Comparison of ENCODE assay signal across 15 mouse cellular contexts in genomic region chr17:49066748-49067147, GRCm38 (mm10).
DNase-seq lines count a peak whose midpoint lies in the region; ATAC-seq and TF ChIP-seq lines count a peak whose summit lies in the region.
"Had no signal": no experiment of that assay in that cellular context is flagged by ENCODE, and none has a peak within 500 bp of the region (broad histone marks: within the 10 kb centered on the region; RNA-seq: fewer than 3 reads in every experiment).

No protein-coding gene starts in this region.

- H3K4me2 ChIP-seq in midbrain, embryonic 11.5 days, result no peak overlapping the region
- H3K4me2 ChIP-seq in midbrain, embryonic 15.5 days, result no peak overlapping the region
- H3K4me2 ChIP-seq: heart, embryonic 11.5 days; midbrain, embryonic 13.5 days had no signal

- ATAC-seq in midbrain, embryonic 11.5 days (ENCODE audit: low FRiP score), result no peak
- no peak for ATAC-seq in midbrain, embryonic 15.5 days (replicated peaks)
- ATAC-seq: midbrain, embryonic 13.5 days had no signal

- no peaks in the 10 kb centered on the region for H3K9me3 ChIP-seq in midbrain, embryonic 11.5 days (ENCODE audit: control insufficient read depth, low read length)
- H3K9me3 ChIP-seq in midbrain, embryonic 15.5 days, result no peaks in the 10 kb centered on the region
- H3K9me3 ChIP-seq: limb, embryonic 10.5 days; midbrain, embryonic 13.5 days had no signal

- H3K27me3 ChIP-seq in kidney, adult 2 months (replicated peaks; ENCODE audit: control insufficient read depth, insufficient read depth, low read length), result no peaks in the 10 kb centered on the region
- no peaks in the 10 kb centered on the region for H3K27me3 ChIP-seq in midbrain, embryonic 11.5 days (ENCODE audit: control insufficient read depth, insufficient read depth, low read length)
- H3K27me3 ChIP-seq in midbrain, embryonic 15.5 days (replicated peaks), result no peaks in the 10 kb centered on the region
- no peaks in the 10 kb centered on the region for H3K27me3 ChIP-seq in small intestine, adult 2 months (ENCODE audit: control insufficient read depth, insufficient read depth, low read length)
- H3K27me3 ChIP-seq: CH12.LX; midbrain, embryonic 13.5 days had no signal

- 0 out of 2 replicates have a peak, but pooled peaks have one; percentile 6 for TF ChIP-seq CTCF in kidney, adult 2 months (conservative IDR thresholded peaks at IDR 0.05; ENCODE audit: insufficient read depth, insufficient read length, low read depth, low read length)
- TF ChIP-seq CTCF in small intestine, adult 2 months (IDR thresholded peaks at IDR 0.05; ENCODE audit: extremely low read depth, insufficient read length, insufficient replicate concordance, low read depth, low read length), result peak; percentile 16; the same call in 1 of the 2 replicates

- H3K27ac ChIP-seq in kidney, adult 2 months (ENCODE audit: insufficient read depth, low read depth, low read length), result no peak overlapping the region
- H3K27ac ChIP-seq in midbrain, embryonic 11.5 days (ENCODE audit: low read depth, low read length), result no peak overlapping the region
- no peak overlapping the region for H3K27ac ChIP-seq in midbrain, embryonic 15.5 days
- H3K27ac ChIP-seq in small intestine, adult 2 months (ENCODE audit: insufficient read depth, low read depth, low read length), result no peak overlapping the region
- H3K27ac ChIP-seq: limb, embryonic 10.5 days; midbrain, embryonic 13.5 days had no signal

- H3K4me3 ChIP-seq in kidney, adult 2 months (ENCODE audit: insufficient read depth, low read depth, low read length), result no peak overlapping the region
- H3K4me3 ChIP-seq in midbrain, embryonic 11.5 days (ENCODE audit: low read depth, low read length), result no peak overlapping the region
- H3K4me3 ChIP-seq in midbrain, embryonic 15.5 days, result no peak overlapping the region
- no peak overlapping the region for H3K4me3 ChIP-seq in small intestine, adult 2 months (ENCODE audit: low read depth, low read length)
- H3K4me3 ChIP-seq: limb, embryonic 10.5 days; midbrain, embryonic 13.5 days had no signal

- no peaks in the 10 kb centered on the region for H3K36me3 ChIP-seq in kidney, adult 2 months (ENCODE audit: control insufficient read depth, insufficient read depth, low read length)
- no peaks in the 10 kb centered on the region for H3K36me3 ChIP-seq in midbrain, embryonic 11.5 days (ENCODE audit: control insufficient read depth, insufficient read depth, low read length)
- H3K36me3 ChIP-seq in midbrain, embryonic 15.5 days (replicated peaks), result no peaks in the 10 kb centered on the region
- no peaks in the 10 kb centered on the region for H3K36me3 ChIP-seq in small intestine, adult 2 months (ENCODE audit: control insufficient read depth, insufficient read depth, low read length)
- H3K36me3 ChIP-seq: limb, embryonic 10.5 days; midbrain, embryonic 13.5 days had no signal

- H3K9ac ChIP-seq in midbrain, embryonic 11.5 days (ENCODE audit: low read length), result no peak overlapping the region
- no peak overlapping the region for H3K9ac ChIP-seq in midbrain, embryonic 15.5 days
- H3K9ac ChIP-seq: midbrain, embryonic 13.5 days had no signal

- no peak for TF ChIP-seq POLR2A in kidney, adult 2 months (IDR thresholded peaks at IDR 0.05; ENCODE audit: low read depth, low read length)
- TF ChIP-seq POLR2A in small intestine, adult 2 months (IDR thresholded peaks at IDR 0.05; ENCODE audit: low read depth, low read length), result no peak

- WGBS in kidney, adult 2 months, result 62% methylated on average over 6 of the region's 6 CpGs
- 60% methylated on average over 6 of the region's 6 CpGs for WGBS in midbrain, embryonic 11.5 days
- 63% methylated on average over 6 of the region's 6 CpGs for WGBS in midbrain, embryonic 15.5 days
- WGBS in small intestine, adult 2 months, result 47% methylated on average over 6 of the region's 6 CpGs

- H3K4me1 ChIP-seq in kidney, adult 2 months (ENCODE audit: control insufficient read depth, insufficient read depth, low read length), result no peaks in the 10 kb centered on the region
- no peaks in the 10 kb centered on the region for H3K4me1 ChIP-seq in midbrain, embryonic 11.5 days (ENCODE audit: control insufficient read depth, insufficient read depth, low read length)
- H3K4me1 ChIP-seq in midbrain, embryonic 15.5 days, result peaks cover 6% of the 10 kb centered on the region
- H3K4me1 ChIP-seq in small intestine, adult 2 months (ENCODE audit: control insufficient read depth, insufficient read depth, insufficient read length, low read length), result no peaks in the 10 kb centered on the region
- H3K4me1 ChIP-seq: limb, embryonic 10.5 days had no signal

- DNase-seq in kidney, adult 2 months, result no peak
- DNase-seq in kidney, adult 9 months, result no peak
- DNase-seq in midbrain, embryonic 11.5 days (ENCODE audit: low spot score, missing footprints), result peak; percentile 79
- DNase-seq in ZHBTc4 (ENCODE audit: low read depth, low spot score), result peak; percentile 48
- no peak for DNase-seq in spleen, adult 12 weeks (ENCODE audit: low spot score)
- DNase-seq: cerebellum, adult 11-12 months; gastrocnemius, postnatal 10 days; kidney, adult 11 months; layer of hippocampus, adult 9-11 months had no signal

Comparison
In these comparisons a context has a peak if more than half of its experiments do, and no peak if none do; other contexts are left out.
1. DNase-seq: peak in midbrain, embryonic 11.5 days (single experiment) and ZHBTc4 (single experiment); none in kidney, adult 2 months (single experiment), kidney, adult 9 months (single experiment) and spleen, adult 12 weeks (single experiment).